Mouse (Mus musculus): ENCODE measurements around the gene Vwa7. TPM values are rescaled to one million over a fixed set of nuclear protein-coding genes. Genes with fewer than 3 reads are reported as not detected.
A peak's percentile ranks its signal among the peaks of the same experiment; 100 is the strongest.
"Not testable (repeated sequence)": the region's sequence is repeated elsewhere in the genome, so short reads cannot be mapped to it uniquely, and the experiment has no call there.

Vwa7 gene
- 0.05 TPM for polyA plus RNA-seq (2012; fragmentation: generic; extraction: Trizol)

DNA sequence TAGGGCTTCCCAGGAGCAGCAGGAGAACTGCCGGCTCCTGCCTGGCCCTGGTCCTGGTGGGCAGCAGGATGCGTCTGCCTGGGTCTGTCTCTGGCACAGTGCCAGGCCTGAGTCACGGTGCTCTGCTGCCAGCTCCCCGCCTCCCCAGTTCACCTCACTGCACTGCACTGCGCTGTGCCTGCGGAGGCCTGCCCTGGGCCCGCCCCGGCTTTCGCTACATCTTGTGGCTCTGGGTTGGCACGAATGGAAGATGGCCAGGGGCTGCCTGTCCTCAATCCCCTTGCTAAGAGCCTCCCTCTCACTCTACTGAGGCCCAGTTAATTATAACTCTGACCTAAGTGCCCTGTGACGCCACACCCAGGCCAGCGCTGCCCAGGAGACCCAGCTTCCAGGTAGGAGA is at the start of gene Vwa7:
Gene Vwa7, plus strand, starts transcription at position 204 of the 400 bp plus-strand sequence.
- Histone ChIP-seq H3K27me3 (ENCODE audit: control insufficient read depth, insufficient read depth, insufficient read length) (no peaks in the 10 kb centered on the region), H3K79me2 (ENCODE audit: control insufficient read depth, insufficient read depth) (no peaks in the 10 kb centered on the region), H3K4me2 (ENCODE audit: low read depth) (no peak within 1 kb of the TSS), H3K4me3 (no peak within 1 kb of the TSS), H3ac (ENCODE audit: control insufficient read depth, insufficient read length) (no peak within 1 kb of the TSS), H3K36me3 (ENCODE audit: control insufficient read depth, insufficient read depth) (peaks cover 9% of the 10 kb centered on the region)
- TF ChIP-seq CEBPB (IDR thresholded peaks at IDR 0.05; ENCODE audit: insufficient read depth, poor library complexity, severe bottlenecking) = no peak
- peak; percentile 30 for TF ChIP-seq POLR2AphosphoS2 (IDR thresholded peaks at IDR 0.05; ENCODE audit: insufficient read length, low read depth)
- TF ChIP-seq MAX (IDR thresholded peaks at IDR 0.05; ENCODE audit: low read depth) = no peak
- no peak for TF ChIP-seq SRF (IDR thresholded peaks at IDR 0.05; ENCODE audit: control insufficient read depth, insufficient read length, low read depth)
- peak; percentile 27 for TF ChIP-seq POLR2A (IDR thresholded peaks at IDR 0.05; ENCODE audit: insufficient read length, low read depth)
- no peak for TF ChIP-seq TCF12 (IDR thresholded peaks at IDR 0.05; ENCODE audit: insufficient read depth, poor library complexity, severe bottlenecking)
- TF ChIP-seq USF1 (IDR thresholded peaks at IDR 0.05; ENCODE audit: low read depth) = no peak

GRCm38 (mm10) chr17:34969822-34970221 is 46.6 kb upstream of the Vwa7 start, which contains the start of gene Gm20481:
Gm20481 (plus strand) TSS chr17:34969912.
- H3ac ChIP-seq (ENCODE audit: control insufficient read depth, insufficient read length); H3K36me3 ChIP-seq (ENCODE audit: control insufficient read depth, insufficient read depth); H3K27me3 ChIP-seq (ENCODE audit: control insufficient read depth, insufficient read depth, insufficient read length); H3K4me3 ChIP-seq; H3K4me2 ChIP-seq (ENCODE audit: low read depth); H3K79me2 ChIP-seq (ENCODE audit: control insufficient read depth, insufficient read depth): not testable (repeated sequence)

DNA sequence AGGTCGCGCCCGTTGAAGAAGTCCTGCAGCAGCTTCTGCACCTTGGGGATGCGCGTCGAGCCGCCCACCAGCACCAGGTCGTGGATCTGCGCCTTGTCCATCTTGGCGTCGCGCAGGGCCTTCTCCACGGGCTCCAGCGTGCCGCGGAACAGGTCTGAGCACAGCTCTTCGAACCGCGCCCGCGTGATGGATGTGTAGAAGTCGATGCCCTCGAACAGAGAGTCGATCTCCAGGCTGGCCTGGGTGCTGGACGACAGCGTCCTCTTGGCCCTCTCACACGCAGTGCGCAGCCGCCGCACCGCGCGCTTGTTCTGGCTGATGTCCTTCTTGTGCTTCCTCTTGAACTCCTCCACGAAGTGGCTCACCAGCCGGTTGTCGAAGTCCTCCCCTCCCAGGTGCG is 45.5 kb upstream of the Vwa7 start:
- not testable (repeated sequence) for H3K79me2 ChIP-seq (ENCODE audit: control insufficient read depth, insufficient read depth); H3K36me3 ChIP-seq (ENCODE audit: control insufficient read depth, insufficient read depth); H3K4me2 ChIP-seq (ENCODE audit: low read depth); H3K4me3 ChIP-seq; H3ac ChIP-seq (ENCODE audit: control insufficient read depth, insufficient read length); H3K27me3 ChIP-seq (ENCODE audit: control insufficient read depth, insufficient read depth, insufficient read length)

DNA sequence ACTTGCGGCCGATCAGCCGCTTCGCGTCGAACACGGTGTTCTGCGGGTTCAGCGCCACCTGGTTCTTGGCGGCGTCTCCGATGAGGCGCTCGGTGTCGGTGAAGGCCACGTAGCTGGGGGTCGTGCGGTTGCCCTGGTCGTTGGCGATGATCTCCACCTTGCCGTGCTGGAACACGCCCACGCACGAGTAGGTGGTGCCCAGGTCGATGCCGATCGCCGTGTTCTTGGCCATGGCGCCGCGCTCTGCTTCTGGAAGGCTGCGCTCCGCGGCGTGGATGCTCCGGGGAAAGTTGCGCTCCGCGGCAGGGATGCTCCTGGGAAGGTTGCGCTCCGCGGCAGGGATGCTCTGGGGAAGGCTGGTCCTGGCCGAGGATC is 44.7 kb upstream of the Vwa7 start:
- peak overlapping the region; percentile 12 for H3K4me3 ChIP-seq
- H3ac ChIP-seq (ENCODE audit: control insufficient read depth, insufficient read length); H3K79me2 ChIP-seq (ENCODE audit: control insufficient read depth, insufficient read depth); H3K4me2 ChIP-seq (ENCODE audit: low read depth); H3K27me3 ChIP-seq (ENCODE audit: control insufficient read depth, insufficient read depth, insufficient read length); H3K36me3 ChIP-seq (ENCODE audit: control insufficient read depth, insufficient read depth): not testable (repeated sequence)

- not testable (repeated sequence) for H3ac ChIP-seq (ENCODE audit: control insufficient read depth, insufficient read length); H3K27me3 ChIP-seq (ENCODE audit: control insufficient read depth, insufficient read depth, insufficient read length); H3K79me2 ChIP-seq (ENCODE audit: control insufficient read depth, insufficient read depth); H3K36me3 ChIP-seq (ENCODE audit: control insufficient read depth, insufficient read depth)
- peak within 1 kb of the TSS; percentile 12 for H3K4me3 ChIP-seq
- H3K4me2 ChIP-seq (ENCODE audit: low read depth) = peak within 1 kb of the TSS; percentile 39
These were observed 44.2 kb upstream of the Vwa7 start, which contains the start of the genes Hspa1a and Hspa1l for GRCm38 (mm10) chr17:34972069-34972749. Hspa1a (minus strand) TSS chr17:34972156. Hspa1l (plus strand) TSS chr17:34972703.

GRCm38 (mm10) chr17:34975581-34976492 is 40.5 kb upstream of the Vwa7 start:
- no peaks in the 10 kb centered on the region for H3K36me3 ChIP-seq (ENCODE audit: control insufficient read depth, insufficient read depth)
- H3ac ChIP-seq (ENCODE audit: control insufficient read depth, insufficient read length) = no peak overlapping the region
- H3K27me3 ChIP-seq (ENCODE audit: control insufficient read depth, insufficient read depth, insufficient read length) = no peaks in the 10 kb centered on the region
- no peak overlapping the region for H3K4me3 ChIP-seq
- no peak for TF ChIP-seq USF1 (IDR thresholded peaks at IDR 0.05; ENCODE audit: low read depth)
- no peak for TF ChIP-seq MYOD1 (IDR thresholded peaks at IDR 0.05; ENCODE audit: control insufficient read depth in 1 of 3, insufficient read length in 2 of 3, low read depth in 2 of 3)
- TF ChIP-seq TCF3 (IDR thresholded peaks at IDR 0.05; ENCODE audit: insufficient read length, low read depth) = no peak
- no peak for TF ChIP-seq MYOG (IDR thresholded peaks at IDR 0.05; ENCODE audit: control insufficient read depth in 1 of 3, insufficient read depth in 1 of 3, insufficient read length in 2 of 3, low read depth in 2 of 3)
- no peak for TF ChIP-seq CEBPB (IDR thresholded peaks at IDR 0.05; ENCODE audit: insufficient read depth, poor library complexity, severe bottlenecking)
- peaks cover 8% of the 10 kb centered on the region for H3K79me2 ChIP-seq (ENCODE audit: control insufficient read depth, insufficient read depth)
- H3K4me2 ChIP-seq (ENCODE audit: low read depth) = no peak overlapping the region

Data from myocyte (in vitro differentiated cells).